Mouse (Mus musculus): ENCODE measurements around the gene Ust. TPM values are rescaled to one million over a fixed set of nuclear protein-coding genes. Genes with fewer than 3 reads are reported as not detected.

The Ust gene
- polyA plus RNA-seq, 1 experiment from 2014 or later: 2.8 TPM

DNA sequence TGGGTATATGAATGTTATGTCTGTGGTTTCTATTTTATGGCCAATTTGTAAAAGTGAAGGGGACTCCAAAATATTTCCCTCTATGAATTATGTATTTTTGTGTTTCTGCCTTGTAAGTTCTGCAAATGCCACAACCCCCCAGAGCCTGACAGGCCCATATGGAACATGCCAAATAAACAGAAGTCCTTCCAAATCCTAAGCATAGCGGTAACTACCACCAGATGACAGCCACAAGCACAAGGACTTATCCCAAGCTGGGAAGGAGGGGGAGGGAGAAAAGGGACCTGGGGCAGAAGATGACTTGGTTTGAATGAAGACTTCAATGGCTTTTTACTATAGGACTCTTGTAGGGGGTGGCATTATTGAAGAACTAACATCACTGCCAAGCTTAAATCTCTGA lies 182.0 kb downstream of the Ust start:
- no peak overlapping the region for H3K27ac ChIP-seq (replicated peaks)
- peaks cover 8% of the 10 kb centered on the region for H3K4me1 ChIP-seq
- 92% methylated on average over 1 of the region's 1 CpGs for WGBS
- no peak for DNase-seq (ENCODE audit: low spot score)
- H3K4me3 ChIP-seq: no peak overlapping the region
- H3K27me3 ChIP-seq (ENCODE audit: low read depth, poor library complexity, severe bottlenecking): no peaks in the 10 kb centered on the region
- no peaks in the 10 kb centered on the region for H3K36me3 ChIP-seq
- H3K9me3 ChIP-seq (replicated peaks): no peaks in the 10 kb centered on the region

DNA sequence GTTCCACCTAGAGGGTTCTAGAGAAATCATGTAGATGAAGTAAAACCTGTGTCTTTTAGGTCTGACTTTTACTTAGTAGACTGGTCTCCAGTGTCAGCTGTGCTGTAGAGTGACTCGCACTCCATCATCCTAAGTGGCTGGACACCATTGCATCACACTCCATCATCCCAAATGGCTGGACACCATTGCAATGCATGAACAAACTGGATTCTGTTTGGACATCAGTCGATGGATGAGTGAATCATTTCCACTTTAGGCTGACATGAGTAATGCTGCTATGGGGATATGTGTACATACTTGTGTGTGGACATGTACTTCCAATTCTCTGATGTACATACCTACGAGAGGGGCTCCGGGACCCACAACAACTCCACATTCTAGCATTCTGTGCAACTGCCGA lies 187.7 kb downstream of the Ust start:
- no peaks in the 10 kb centered on the region for H3K4me1 ChIP-seq
- 0 out of 2 replicates have a peak, but pooled peaks cover 5% of the 10 kb centered on the region for H3K36me3 ChIP-seq
- WGBS: 91% methylated on average over 5 of the region's 5 CpGs

DNA sequence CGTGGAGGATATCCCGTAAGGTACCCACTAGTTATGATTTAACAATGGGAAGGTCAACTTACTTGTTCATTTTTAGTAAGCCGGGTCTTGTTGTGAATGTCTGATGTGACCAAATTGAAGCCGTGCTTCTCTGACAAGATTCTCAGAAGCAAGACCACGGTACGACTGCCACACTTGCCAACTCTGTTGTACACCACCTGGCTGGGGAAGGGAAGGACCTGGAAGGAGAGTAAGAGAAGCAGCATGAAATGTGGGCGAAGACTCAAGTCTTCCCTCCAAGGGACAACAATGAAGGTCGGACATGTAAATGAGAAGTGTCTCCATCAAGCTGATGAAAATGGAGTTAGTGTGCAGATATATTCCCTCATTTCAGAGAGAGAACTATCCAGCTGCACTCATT lies 188.6 kb downstream of the Ust start:
- WGBS: 91% methylated on average over 8 of the region's 8 CpGs
- 0 out of 2 replicates have a peak, but pooled peaks cover 5% of the 10 kb centered on the region for H3K36me3 ChIP-seq
- no peak for DNase-seq (ENCODE audit: low spot score)
- H3K9me3 ChIP-seq (replicated peaks): no peaks in the 10 kb centered on the region
- H3K27me3 ChIP-seq (ENCODE audit: low read depth, poor library complexity, severe bottlenecking): no peaks in the 10 kb centered on the region
- H3K27ac ChIP-seq (replicated peaks): no peak overlapping the region
- H3K4me3 ChIP-seq: no peak overlapping the region
- H3K4me1 ChIP-seq: no peaks in the 10 kb centered on the region

More for the DNA sequence above, 187.7 kb downstream of the Ust start:
- Histone ChIP-seq H3K27ac (replicated peaks) (no peak overlapping the region), H3K4me3 (no peak overlapping the region), H3K27me3 (ENCODE audit: low read depth, poor library complexity, severe bottlenecking) (no peaks in the 10 kb centered on the region), H3K9me3 (replicated peaks) (no peaks in the 10 kb centered on the region)
- no peak for DNase-seq (ENCODE audit: low spot score)

DNA sequence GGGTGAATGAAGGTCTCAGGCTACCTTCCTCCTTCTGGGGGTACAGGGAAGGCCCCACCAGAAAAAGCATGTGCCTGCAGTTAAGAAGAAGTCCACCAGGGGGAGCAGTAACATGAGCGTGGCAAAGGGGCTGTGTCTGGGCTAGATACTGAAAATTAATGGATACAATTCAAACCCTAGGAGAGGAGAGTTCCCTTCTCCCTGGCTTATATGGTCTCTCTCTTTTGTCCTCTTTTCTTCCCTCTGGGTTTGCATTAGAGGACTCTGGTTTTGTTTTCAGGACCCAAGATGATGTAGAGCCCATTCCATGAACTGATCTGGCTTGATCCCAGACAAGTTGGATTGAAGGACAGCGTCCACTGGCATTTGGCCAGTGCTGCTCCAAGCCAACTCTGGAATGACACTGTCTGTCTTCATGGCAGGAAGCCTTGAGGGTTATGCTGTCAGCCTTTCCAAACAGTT lies 195.3 kb downstream of the Ust start:
- Histone ChIP-seq H3K4me1 (no peaks in the 10 kb centered on the region), H3K9me3 (replicated peaks) (no peaks in the 10 kb centered on the region), H3K36me3 (0 out of 2 replicates have a peak, but pooled peaks cover 5% of the 10 kb centered on the region), H3K4me3 (no peak overlapping the region), H3K27ac (replicated peaks) (no peak overlapping the region), H3K27me3 (ENCODE audit: low read depth, poor library complexity, severe bottlenecking) (no peaks in the 10 kb centered on the region)
- WGBS: 53% methylated on average over 2 of the region's 2 CpGs
- DNase-seq (ENCODE audit: low spot score): peak; percentile 61

DNA sequence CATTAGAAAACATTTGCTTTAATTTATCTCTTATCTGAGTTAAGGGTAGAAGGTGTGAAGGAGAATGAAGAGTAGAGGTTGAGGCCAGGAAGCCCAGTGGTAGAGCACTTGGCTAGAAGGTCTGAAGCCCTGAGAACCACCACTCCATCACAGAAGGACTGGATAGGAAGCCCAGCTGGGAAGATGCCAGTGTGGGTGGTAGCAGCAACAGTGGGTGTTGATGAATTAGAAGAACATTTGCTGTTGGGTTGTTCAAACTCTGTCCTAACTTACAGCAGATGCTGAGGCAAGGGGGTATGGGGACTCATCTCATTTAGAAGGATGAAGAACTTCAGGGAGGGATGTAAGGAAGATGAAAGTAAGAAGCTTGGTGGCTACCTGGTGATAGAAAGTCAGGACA lies 197.9 kb downstream of the Ust start:
- DNase-seq (ENCODE audit: low spot score): no peak
- no peaks in the 10 kb centered on the region for H3K4me1 ChIP-seq
- no peaks in the 10 kb centered on the region for H3K27me3 ChIP-seq (ENCODE audit: low read depth, poor library complexity, severe bottlenecking)
- H3K4me3 ChIP-seq: no peak overlapping the region
- no peaks in the 10 kb centered on the region for H3K36me3 ChIP-seq
- no peak overlapping the region for H3K27ac ChIP-seq (replicated peaks)
- no peaks in the 10 kb centered on the region for H3K9me3 ChIP-seq (replicated peaks)

DNA sequence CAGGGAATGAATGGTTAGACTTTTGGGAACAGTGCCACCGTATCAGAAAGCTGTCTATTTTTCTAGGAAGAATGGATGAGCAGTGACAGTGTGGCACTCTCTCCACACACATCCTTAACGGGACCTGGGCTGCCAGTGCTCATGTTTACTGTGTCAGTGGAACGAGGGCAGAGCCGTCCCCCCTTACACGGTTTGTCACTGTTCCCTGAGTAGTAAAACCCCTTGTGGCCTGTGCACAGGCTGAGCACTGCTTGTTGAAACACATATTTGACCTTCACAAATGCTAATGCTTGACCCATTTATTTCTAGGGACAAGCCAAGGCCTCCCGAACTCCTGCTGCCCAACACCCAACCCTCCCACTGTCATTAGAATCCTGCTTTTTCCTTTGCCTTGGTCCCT lies 209.2 kb downstream of the Ust start:
- Histone ChIP-seq H3K4me3 (no peak overlapping the region), H3K36me3 (no peaks in the 10 kb centered on the region), H3K27ac (replicated peaks) (no peak overlapping the region), H3K9me3 (replicated peaks) (no peaks in the 10 kb centered on the region), H3K4me1 (no peaks in the 10 kb centered on the region), H3K27me3 (ENCODE audit: low read depth, poor library complexity, severe bottlenecking) (no peaks in the 10 kb centered on the region)
- DNase-seq (ENCODE audit: low spot score): no peak
- 85% methylated on average over 6 of the region's 6 CpGs for WGBS

DNA sequence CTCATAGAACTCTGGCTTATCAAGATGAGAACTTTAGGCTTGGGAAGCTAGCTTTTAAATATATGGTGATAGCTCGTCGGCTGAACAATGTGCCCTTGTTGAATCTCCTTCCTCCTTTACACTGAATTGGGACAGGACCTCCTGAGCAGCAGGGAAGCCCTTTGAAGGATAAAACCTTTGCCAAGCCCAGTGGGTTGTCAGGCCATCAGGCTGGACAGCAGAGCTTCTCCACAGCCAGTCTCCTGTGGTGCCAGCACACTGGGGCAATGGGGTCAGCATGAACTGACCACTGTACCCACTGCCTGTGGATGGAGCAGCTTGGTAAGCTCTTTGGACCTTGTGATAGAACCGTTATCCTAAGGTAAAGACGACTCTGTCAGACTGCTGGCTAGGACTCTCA lies 214.4 kb downstream of the Ust start:
- Histone ChIP-seq H3K27ac (replicated peaks) (no peak overlapping the region), H3K4me1 (no peaks in the 10 kb centered on the region), H3K27me3 (ENCODE audit: low read depth, poor library complexity, severe bottlenecking) (no peaks in the 10 kb centered on the region), H3K9me3 (replicated peaks) (no peaks in the 10 kb centered on the region), H3K4me3 (no peak overlapping the region), H3K36me3 (no peaks in the 10 kb centered on the region)
- no peak for DNase-seq (ENCODE audit: low spot score)
- 73% methylated on average over 4 of the region's 4 CpGs for WGBS

DNA sequence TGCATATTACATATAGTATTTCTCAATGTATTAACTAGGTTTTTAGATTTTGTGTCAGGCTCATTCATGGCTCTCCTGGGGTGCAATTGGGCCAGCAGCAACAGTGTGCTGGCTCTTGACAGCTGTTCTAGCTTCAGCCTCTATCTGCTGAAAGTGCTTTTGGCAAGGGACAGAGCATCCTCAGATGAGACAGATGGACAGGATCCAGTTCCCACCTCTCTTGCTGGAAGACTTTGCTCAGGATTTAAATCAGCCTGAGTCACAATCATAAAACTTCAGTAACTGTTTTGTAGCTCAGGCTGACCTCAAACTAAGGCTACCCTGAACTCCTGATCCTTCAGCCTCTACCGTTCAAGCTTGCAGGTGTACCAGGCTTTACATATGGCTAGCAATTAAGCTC lies 219.5 kb downstream of the Ust start:
- H3K27ac ChIP-seq (replicated peaks): no peak overlapping the region
- H3K4me3 ChIP-seq: no peak overlapping the region
- H3K9me3 ChIP-seq (replicated peaks): no peaks in the 10 kb centered on the region
- H3K36me3 ChIP-seq: no peaks in the 10 kb centered on the region
- WGBS: 86% methylated on average over 1 of the region's 1 CpGs
- no peaks in the 10 kb centered on the region for H3K27me3 ChIP-seq (ENCODE audit: low read depth, poor library complexity, severe bottlenecking)
- DNase-seq (ENCODE audit: low spot score): no peak
- peaks cover 11% of the 10 kb centered on the region for H3K4me1 ChIP-seq

DNA sequence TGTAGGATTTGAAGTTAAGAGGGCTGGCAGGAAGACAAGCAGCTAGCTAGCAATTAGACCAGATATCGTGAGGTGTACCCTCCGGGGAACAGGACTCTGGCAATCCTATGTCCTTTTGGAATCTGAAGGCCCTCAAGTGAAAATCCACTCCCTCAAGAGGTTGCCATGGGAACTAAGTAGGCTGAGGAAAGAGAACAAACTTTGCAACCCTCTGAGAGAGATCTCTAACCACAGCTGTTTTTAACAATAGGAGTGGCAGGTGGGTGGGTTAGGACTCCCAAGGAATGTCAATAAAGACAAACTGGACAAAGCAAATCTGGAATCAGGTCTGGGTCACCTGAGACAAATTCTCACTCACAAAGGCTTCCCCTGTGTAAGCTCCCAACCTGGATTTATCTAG lies 221.4 kb downstream of the Ust start:
- Histone ChIP-seq H3K27me3 (ENCODE audit: low read depth, poor library complexity, severe bottlenecking) (no peaks in the 10 kb centered on the region), H3K36me3 (no peaks in the 10 kb centered on the region), H3K4me3 (no peak overlapping the region), H3K9me3 (replicated peaks) (no peaks in the 10 kb centered on the region), H3K27ac (replicated peaks) (no peak overlapping the region), H3K4me1 (peaks cover 11% of the 10 kb centered on the region)
- WGBS: 21% methylated on average over 2 of the region's 2 CpGs
- peak; percentile 27 for DNase-seq (ENCODE audit: low spot score)

DNA sequence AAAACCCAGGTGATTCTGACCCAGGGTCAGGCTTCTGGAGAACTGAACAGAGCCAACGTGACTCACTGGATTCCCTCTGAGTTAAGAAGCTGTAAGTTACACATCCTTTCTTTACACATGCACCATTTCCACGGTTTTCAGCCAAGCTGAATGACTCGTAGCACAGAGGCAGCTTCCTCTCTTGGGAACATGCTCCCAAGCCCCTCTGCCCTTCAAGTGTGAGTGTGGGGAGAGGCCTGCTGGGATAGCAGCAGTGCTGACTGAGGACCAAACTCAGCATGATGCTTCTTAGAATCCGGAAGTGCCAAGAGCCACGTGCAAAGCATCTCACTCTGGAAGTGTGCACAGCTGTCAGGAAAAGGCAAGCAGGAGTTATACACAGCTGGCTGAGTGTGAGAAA lies 228.0 kb downstream of the Ust start:
- 70% methylated on average over 5 of the region's 5 CpGs for WGBS
- Histone ChIP-seq H3K27me3 (ENCODE audit: low read depth, poor library complexity, severe bottlenecking) (no peaks in the 10 kb centered on the region), H3K36me3 (no peaks in the 10 kb centered on the region), H3K4me3 (no peak overlapping the region), H3K27ac (replicated peaks) (no peak overlapping the region), H3K9me3 (replicated peaks) (no peaks in the 10 kb centered on the region), H3K4me1 (peaks cover 6% of the 10 kb centered on the region)
- DNase-seq (ENCODE audit: low spot score): no peak

DNA sequence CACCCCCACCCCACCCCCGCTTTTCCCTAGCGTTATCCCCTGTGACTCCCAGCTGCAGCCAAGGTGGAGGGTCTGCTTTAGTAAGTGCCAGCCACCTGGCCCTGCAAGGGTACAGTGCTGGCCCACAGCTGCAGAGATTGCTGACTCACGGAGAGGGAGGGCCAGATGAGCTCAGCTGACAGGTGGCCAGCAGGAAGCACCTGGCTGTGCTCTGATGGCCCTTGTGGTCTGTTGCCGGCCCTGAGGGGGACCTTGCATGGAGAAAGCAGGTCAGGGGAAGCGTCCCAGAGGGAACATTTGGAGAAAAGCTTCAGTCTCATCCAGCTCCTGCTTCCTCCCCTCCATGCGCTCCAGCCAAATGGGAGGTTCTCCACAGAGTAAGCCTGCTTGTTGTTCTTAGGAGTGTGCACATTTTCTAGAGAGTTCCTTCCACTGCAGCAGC lies 231.3 kb downstream of the Ust start:
- 23% methylated on average over 6 of the region's 6 CpGs for WGBS
- Histone ChIP-seq H3K4me3 (no peak overlapping the region), H3K27me3 (ENCODE audit: low read depth, poor library complexity, severe bottlenecking) (no peaks in the 10 kb centered on the region), H3K9me3 (replicated peaks) (no peaks in the 10 kb centered on the region), H3K27ac (replicated peaks) (no peak overlapping the region), H3K36me3 (no peaks in the 10 kb centered on the region), H3K4me1 (peaks cover 6% of the 10 kb centered on the region)
- DNase-seq (ENCODE audit: low spot score): no peak

DNA sequence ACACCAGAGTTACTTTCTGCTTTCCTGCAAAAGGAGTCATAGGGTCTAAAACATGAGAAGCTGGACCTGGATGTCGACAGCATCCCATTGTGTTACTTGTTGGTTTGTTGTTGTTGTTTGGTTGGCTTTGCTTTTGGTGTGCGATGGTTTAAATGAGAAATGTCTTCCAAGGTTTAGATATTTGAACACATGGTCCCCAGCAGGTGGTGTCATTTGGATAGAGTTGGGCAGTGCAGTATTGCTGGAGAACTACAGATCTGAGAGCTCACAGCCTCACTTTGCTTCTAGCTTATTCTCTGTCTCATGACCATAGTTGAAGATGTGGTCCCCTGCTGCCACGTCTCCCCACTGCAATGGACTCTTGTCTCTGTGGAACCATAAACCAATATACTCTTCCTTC lies 234.6 kb downstream of the Ust start:
- Histone ChIP-seq H3K9me3 (replicated peaks) (no peaks in the 10 kb centered on the region), H3K36me3 (no peaks in the 10 kb centered on the region), H3K27ac (replicated peaks) (no peak overlapping the region), H3K4me3 (no peak overlapping the region), H3K27me3 (ENCODE audit: low read depth, poor library complexity, severe bottlenecking) (no peaks in the 10 kb centered on the region), H3K4me1 (peaks cover 6% of the 10 kb centered on the region)
- DNase-seq (ENCODE audit: low spot score): no peak
- 87% methylated on average over 3 of the region's 3 CpGs for WGBS

DNA sequence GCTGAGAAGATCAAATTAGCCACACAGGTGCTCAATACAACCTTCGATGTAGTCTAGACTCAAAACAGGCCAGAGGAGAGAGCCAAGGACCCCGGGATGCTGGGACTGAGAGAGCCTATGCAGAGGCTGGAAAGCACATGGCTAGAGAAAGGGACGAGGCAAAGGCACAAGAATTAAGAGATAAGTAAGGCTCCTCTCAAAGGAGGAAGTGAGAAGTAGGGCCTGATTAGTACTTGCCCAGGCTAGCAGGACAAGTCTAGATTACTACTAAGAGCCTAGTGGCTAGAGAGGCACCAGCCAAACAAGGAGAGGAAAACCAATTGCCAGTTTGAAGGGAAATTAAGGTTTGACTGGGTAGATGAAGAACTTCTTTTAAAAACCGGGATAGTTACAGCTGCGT lies 241.5 kb downstream of the Ust start:
- H3K9me3 ChIP-seq (replicated peaks): no peaks in the 10 kb centered on the region
- no peaks in the 10 kb centered on the region for H3K4me1 ChIP-seq
- WGBS: 86% methylated on average over 5 of the region's 5 CpGs
- DNase-seq (ENCODE audit: low spot score): no peak
- H3K4me3 ChIP-seq: no peak overlapping the region
- no peak overlapping the region for H3K27ac ChIP-seq (replicated peaks)
- no peaks in the 10 kb centered on the region for H3K27me3 ChIP-seq (ENCODE audit: low read depth, poor library complexity, severe bottlenecking)
- H3K36me3 ChIP-seq: no peaks in the 10 kb centered on the region

DNA sequence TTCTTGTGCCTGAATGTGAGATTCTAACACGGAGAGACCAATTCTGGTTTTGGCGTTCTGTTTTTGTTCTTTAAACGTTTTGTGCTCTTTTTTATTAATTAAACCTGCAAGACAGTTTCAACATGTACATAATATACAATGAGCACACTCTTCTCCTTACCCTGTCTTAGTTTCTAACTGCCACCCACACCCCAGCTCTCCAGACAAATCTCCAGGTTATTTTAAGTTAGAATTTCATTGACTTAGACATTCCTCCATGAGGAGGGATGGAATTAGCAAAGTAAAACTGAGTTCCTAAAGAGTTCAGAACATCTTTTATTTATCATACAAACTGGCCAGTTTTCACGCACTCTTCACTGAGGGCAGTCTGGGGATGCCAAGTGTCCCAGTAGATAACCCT lies 248.9 kb downstream of the Ust start:
- WGBS: 86% methylated on average over 4 of the region's 4 CpGs
- Histone ChIP-seq H3K9me3 (replicated peaks) (no peaks in the 10 kb centered on the region), H3K4me1 (no peaks in the 10 kb centered on the region), H3K27me3 (ENCODE audit: low read depth, poor library complexity, severe bottlenecking) (no peaks in the 10 kb centered on the region), H3K4me3 (no peak overlapping the region), H3K27ac (replicated peaks) (no peak overlapping the region), H3K36me3 (no peaks in the 10 kb centered on the region)
- DNase-seq (ENCODE audit: low spot score): no peak
